Mouse (Mus musculus): ENCODE measurements at regions not wholly inside any gene's neighbourhood (a gene's known extent, or its start where the extent isn't known, plus 50 kb on each side); places are given as distances from the start of the nearest gene placed in this dataset.

- H3K27me3 ChIP-seq (ENCODE audit: insufficient read depth, low read length), result no peaks in the 10 kb centered on the region
- no peaks in the 10 kb centered on the region for H3K36me3 ChIP-seq (ENCODE audit: insufficient read depth, low read length)
- no peaks in the 10 kb centered on the region for H3K9me3 ChIP-seq (ENCODE audit: low read length)
- H3K9ac ChIP-seq (replicated peaks; ENCODE audit: low read length), result no peak overlapping the region
- WGBS, result 89% methylated on average over 3 of the region's 3 CpGs
- H3K4me1 ChIP-seq (ENCODE audit: insufficient read depth, low read length), result no peaks in the 10 kb centered on the region
- no peak overlapping the region for H3K4me2 ChIP-seq (replicated peaks; ENCODE audit: low read depth, low read length)
- no peak for ATAC-seq (ENCODE audit: low FRiP score, low TSS enrichment)
- no peak overlapping the region for H3K27ac ChIP-seq (ENCODE audit: low read length)
- H3K4me3 ChIP-seq (ENCODE audit: low read length), result no peak overlapping the region
Measured at GRCm38 (mm10) chr19:35034408-35034807, 112.2 kb downstream of the Kif20b start.

DNA sequence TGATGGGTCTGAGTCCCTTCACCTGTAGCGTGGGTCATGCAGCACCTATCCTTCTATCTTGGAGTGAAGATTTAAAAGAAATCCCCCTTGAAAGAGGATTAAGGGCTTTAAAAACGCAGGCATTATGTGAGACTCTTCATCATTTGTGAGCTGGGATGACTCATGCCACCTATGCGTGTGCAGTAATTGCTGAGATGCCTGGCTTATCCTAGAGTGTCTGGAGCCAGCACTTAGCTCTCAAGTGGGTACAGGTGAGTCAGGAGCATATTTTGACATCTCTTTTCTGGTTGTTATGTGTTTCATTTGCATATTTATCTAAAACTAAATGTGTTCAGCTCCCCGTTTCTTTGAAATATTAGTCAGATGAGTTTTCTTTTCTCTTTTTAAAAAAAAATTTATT, 123.4 kb downstream of the Kif20b start:
- no peaks in the 10 kb centered on the region for H3K4me1 ChIP-seq (ENCODE audit: insufficient read depth, low read length)
- H3K27me3 ChIP-seq (ENCODE audit: insufficient read depth, low read length), result no peaks in the 10 kb centered on the region
- no peaks in the 10 kb centered on the region for H3K9me3 ChIP-seq (ENCODE audit: low read length)
- H3K4me2 ChIP-seq (replicated peaks; ENCODE audit: low read depth, low read length), result no peak overlapping the region
- no peaks in the 10 kb centered on the region for H3K36me3 ChIP-seq (ENCODE audit: insufficient read depth, low read length)
- no peak overlapping the region for H3K4me3 ChIP-seq (ENCODE audit: low read length)
- H3K9ac ChIP-seq (replicated peaks; ENCODE audit: low read length), result no peak overlapping the region
- WGBS, result 78% methylated on average over 4 of the region's 4 CpGs
- H3K27ac ChIP-seq (ENCODE audit: low read length), result no peak overlapping the region
- ATAC-seq (ENCODE audit: low FRiP score, low TSS enrichment), result no peak

- H3K9ac ChIP-seq (replicated peaks; ENCODE audit: low read length), result no peak overlapping the region
- H3K27me3 ChIP-seq (ENCODE audit: insufficient read depth, low read length), result no peaks in the 10 kb centered on the region
- WGBS, result 12% methylated on average over 3 of the region's 3 CpGs
- H3K4me3 ChIP-seq (ENCODE audit: low read length), result no peak overlapping the region
- no peaks in the 10 kb centered on the region for H3K9me3 ChIP-seq (ENCODE audit: low read length)
- no peak overlapping the region for H3K4me2 ChIP-seq (replicated peaks; ENCODE audit: low read depth, low read length)
- H3K36me3 ChIP-seq (ENCODE audit: insufficient read depth, low read length), result no peaks in the 10 kb centered on the region
- no peaks in the 10 kb centered on the region for H3K4me1 ChIP-seq (ENCODE audit: insufficient read depth, low read length)
- peak; percentile 65 for ATAC-seq (ENCODE audit: low FRiP score, low TSS enrichment)
- H3K27ac ChIP-seq (ENCODE audit: low read length), result no peak overlapping the region
Measured at GRCm38 (mm10) chr19:35066352-35066935, 144.3 kb downstream of the Kif20b start.

DNA sequence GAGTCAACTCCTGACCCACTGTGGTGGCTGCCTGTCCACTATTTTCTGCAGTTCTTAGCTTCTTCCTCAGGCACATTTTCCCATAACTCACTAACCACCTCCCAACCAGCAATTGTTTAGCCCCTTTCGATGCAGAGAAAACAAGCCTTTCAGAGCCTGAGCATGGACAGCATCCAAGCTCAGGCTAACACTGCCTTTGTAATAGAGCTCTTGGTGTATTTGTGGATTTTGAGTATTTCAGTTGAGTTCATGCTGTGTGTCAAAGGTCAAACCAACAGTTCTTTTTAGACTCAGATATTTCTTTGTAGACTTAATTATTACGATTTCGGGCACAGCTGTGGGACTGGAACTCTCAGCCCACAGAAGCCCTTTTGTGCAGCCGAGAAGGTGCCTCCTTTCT, 159.0 kb downstream of the Kif20b start:
- no peak overlapping the region for H3K4me3 ChIP-seq (ENCODE audit: low read length)
- H3K36me3 ChIP-seq (ENCODE audit: insufficient read depth, low read length), result no peaks in the 10 kb centered on the region
- H3K9ac ChIP-seq (replicated peaks; ENCODE audit: low read length), result no peak overlapping the region
- H3K4me2 ChIP-seq (replicated peaks; ENCODE audit: low read depth, low read length), result no peak overlapping the region
- whole genome bisulfite sequencing, result 67% methylated on average over 4 of the region's 4 CpGs
- no peaks in the 10 kb centered on the region for H3K4me1 ChIP-seq (ENCODE audit: insufficient read depth, low read length)
- no peak overlapping the region for H3K27ac ChIP-seq (ENCODE audit: low read length)
- no peak for ATAC-seq (ENCODE audit: low FRiP score, low TSS enrichment)
- H3K9me3 ChIP-seq (ENCODE audit: low read length), result no peaks in the 10 kb centered on the region
- no peaks in the 10 kb centered on the region for H3K27me3 ChIP-seq (ENCODE audit: insufficient read depth, low read length)

GRCm38 (mm10) chr19:35101244-35101643, 179.1 kb downstream of the Kif20b start:
- Histone ChIP-seq H3K9ac (replicated peaks; ENCODE audit: low read length) (no peak overlapping the region), H3K36me3 (ENCODE audit: insufficient read depth, low read length) (no peaks in the 10 kb centered on the region), H3K27me3 (ENCODE audit: insufficient read depth, low read length) (no peaks in the 10 kb centered on the region), H3K4me3 (ENCODE audit: low read length) (no peak overlapping the region), H3K4me1 (ENCODE audit: insufficient read depth, low read length) (no peaks in the 10 kb centered on the region), H3K27ac (ENCODE audit: low read length) (no peak overlapping the region), H3K4me2 (replicated peaks; ENCODE audit: low read depth, low read length) (no peak overlapping the region), H3K9me3 (ENCODE audit: low read length) (0 out of 2 replicates have a peak, but pooled peaks cover 2% of the 10 kb centered on the region)
- no peak for ATAC-seq (ENCODE audit: low FRiP score, low TSS enrichment)
- WGBS, result 10% methylated on average over 1 of the region's 1 CpGs

GRCm38 (mm10) chr19:35114313-35114712, 192.2 kb downstream of the Kif20b start:
- no peak for ATAC-seq (ENCODE audit: low FRiP score, low TSS enrichment)
- H3K9ac ChIP-seq (replicated peaks; ENCODE audit: low read length), result no peak overlapping the region
- WGBS, result 50% methylated on average over 2 of the region's 2 CpGs
- H3K27ac ChIP-seq (ENCODE audit: low read length), result no peak overlapping the region
- H3K4me3 ChIP-seq (ENCODE audit: low read length), result no peak overlapping the region
- no peaks in the 10 kb centered on the region for H3K4me1 ChIP-seq (ENCODE audit: insufficient read depth, low read length)
- H3K27me3 ChIP-seq (ENCODE audit: insufficient read depth, low read length), result no peaks in the 10 kb centered on the region
- no peaks in the 10 kb centered on the region for H3K36me3 ChIP-seq (ENCODE audit: insufficient read depth, low read length)
- H3K9me3 ChIP-seq (ENCODE audit: low read length), result no peaks in the 10 kb centered on the region
- no peak overlapping the region for H3K4me2 ChIP-seq (replicated peaks; ENCODE audit: low read depth, low read length)

GRCm38 (mm10) chr19:35125278-35125677, 203.1 kb downstream of the Kif20b start:
- Histone ChIP-seq H3K36me3 (ENCODE audit: insufficient read depth, low read length) (no peaks in the 10 kb centered on the region), H3K27ac (ENCODE audit: low read length) (no peak overlapping the region), H3K9me3 (ENCODE audit: low read length) (no peaks in the 10 kb centered on the region), H3K27me3 (ENCODE audit: insufficient read depth, low read length) (no peaks in the 10 kb centered on the region), H3K4me3 (ENCODE audit: low read length) (no peak overlapping the region), H3K4me2 (replicated peaks; ENCODE audit: low read depth, low read length) (no peak overlapping the region), H3K4me1 (ENCODE audit: insufficient read depth, low read length) (no peaks in the 10 kb centered on the region), H3K9ac (replicated peaks; ENCODE audit: low read length) (no peak overlapping the region)
- WGBS, result 19% methylated on average over 4 of the region's 4 CpGs
- ATAC-seq (ENCODE audit: low FRiP score, low TSS enrichment), result no peak

GRCm38 (mm10) chr19:35126594-35127051, 204.5 kb downstream of the Kif20b start:
- no peaks in the 10 kb centered on the region for H3K9me3 ChIP-seq (ENCODE audit: low read length)
- no peak overlapping the region for H3K9ac ChIP-seq (replicated peaks; ENCODE audit: low read length)
- ATAC-seq (ENCODE audit: low FRiP score, low TSS enrichment), result no peak
- H3K4me3 ChIP-seq (ENCODE audit: low read length), result no peak overlapping the region
- no peak overlapping the region for H3K27ac ChIP-seq (ENCODE audit: low read length)
- H3K27me3 ChIP-seq (ENCODE audit: insufficient read depth, low read length), result no peaks in the 10 kb centered on the region
- no peaks in the 10 kb centered on the region for H3K4me1 ChIP-seq (ENCODE audit: insufficient read depth, low read length)
- H3K36me3 ChIP-seq (ENCODE audit: insufficient read depth, low read length), result no peaks in the 10 kb centered on the region
- H3K4me2 ChIP-seq (replicated peaks; ENCODE audit: low read depth, low read length), result no peak overlapping the region
- 76% methylated on average over 12 of the region's 12 CpGs for WGBS

GRCm38 (mm10) chr19:35128104-35128503, 205.9 kb downstream of the Kif20b start:
- H3K9me3 ChIP-seq (ENCODE audit: low read length), result no peaks in the 10 kb centered on the region
- H3K36me3 ChIP-seq (ENCODE audit: insufficient read depth, low read length), result no peaks in the 10 kb centered on the region
- H3K4me2 ChIP-seq (replicated peaks; ENCODE audit: low read depth, low read length), result no peak overlapping the region
- 83% methylated on average over 3 of the region's 3 CpGs for WGBS
- no peak overlapping the region for H3K4me3 ChIP-seq (ENCODE audit: low read length)
- no peak for ATAC-seq (ENCODE audit: low FRiP score, low TSS enrichment)
- no peak overlapping the region for H3K27ac ChIP-seq (ENCODE audit: low read length)
- H3K4me1 ChIP-seq (ENCODE audit: insufficient read depth, low read length), result no peaks in the 10 kb centered on the region
- H3K27me3 ChIP-seq (ENCODE audit: insufficient read depth, low read length), result no peaks in the 10 kb centered on the region
- H3K9ac ChIP-seq (replicated peaks; ENCODE audit: low read length), result no peak overlapping the region

GRCm38 (mm10) chr19:35143131-35143530, 221.0 kb downstream of the Kif20b start:
- no peaks in the 10 kb centered on the region for H3K27me3 ChIP-seq (ENCODE audit: insufficient read depth, low read length)
- H3K36me3 ChIP-seq (ENCODE audit: insufficient read depth, low read length), result no peaks in the 10 kb centered on the region
- H3K9ac ChIP-seq (replicated peaks; ENCODE audit: low read length), result no peak overlapping the region
- H3K4me2 ChIP-seq (replicated peaks; ENCODE audit: low read depth, low read length), result no peak overlapping the region
- no peak overlapping the region for H3K4me3 ChIP-seq (ENCODE audit: low read length)
- no peak overlapping the region for H3K27ac ChIP-seq (ENCODE audit: low read length)
- no peak for ATAC-seq (ENCODE audit: low FRiP score, low TSS enrichment)
- H3K9me3 ChIP-seq (ENCODE audit: low read length), result no peaks in the 10 kb centered on the region
- H3K4me1 ChIP-seq (ENCODE audit: insufficient read depth, low read length), result no peaks in the 10 kb centered on the region
